Mouse (Mus musculus) midbrain, embryonic 14.5 days (tissue): ENCODE data around the gene Abcg1. TPM values are rescaled to one million over a fixed set of nuclear protein-coding genes. Genes with fewer than 3 reads are reported as not detected.
A peak's percentile ranks its signal among the peaks of the same experiment; 100 is the strongest.

Experiments used
- ATAC-seq: fragments of 200-750 bp; cut with Nextera tagmentation; 2 replicates; pipeline ENCODE4 v1.8.0; 2017; ENCODE audit warnings: moderate number of reproducible peaks, moderate library complexity; ENCODE audit not compliant: low FRiP score, low TSS enrichment
- DNase-seq: peaks from one replicate; pipeline ENCODE4 v3.0.0-alpha.2; 2015
- H3K27ac ChIP-seq: fragments of 300-500 bp; sonication (generic); replicated peaks from 2 replicates; pipeline ENCODE4 v1.5.1; 2014; ENCODE audit warnings: mild to moderate bottlenecking, low read depth, low read length, moderate library complexity
- H3K27me3 ChIP-seq: fragments of 300-500 bp; sonication (generic); 2 replicates; pipeline ENCODE4 v1.6.1; 2014; ENCODE audit warnings: low read length, control low read depth, mixed read lengths; ENCODE audit not compliant: control insufficient read depth, insufficient read depth
- H3K36me3 ChIP-seq: fragments of 300-500 bp; sonication (generic); 2 replicates; pipeline ENCODE4 v1.6.1; 2014; ENCODE audit warnings: low read length, control low read depth; ENCODE audit not compliant: control insufficient read depth, insufficient read depth
- H3K4me1 ChIP-seq: fragments of 300-500 bp; sonication (generic); 2 replicates; pipeline ENCODE4 v1.6.1; 2014; ENCODE audit warnings: mild to moderate bottlenecking, antibody characterized with exemption, low read length, control low read depth; ENCODE audit not compliant: control insufficient read depth, insufficient read depth
- H3K4me2 ChIP-seq: fragments of 300-500 bp; sonication (generic); 2 replicates; pipeline ENCODE4 v1.6.1; 2014; ENCODE audit warnings: mild to moderate bottlenecking, low read length, moderate library complexity
- H3K4me3 ChIP-seq: fragments of 300-500 bp; sonication (generic); replicated peaks from 2 replicates; pipeline ENCODE4 v1.5.1; 2014; ENCODE audit warnings: low read depth, low read length
- H3K9ac ChIP-seq: fragments of 300-500 bp; sonication (generic); replicated peaks from 2 replicates; pipeline ENCODE4 v1.6.1; 2014; ENCODE audit warnings: mild to moderate bottlenecking, low read length, moderate library complexity
- H3K9me3 ChIP-seq: fragments of 300-500 bp; sonication (generic); 2 replicates; pipeline ENCODE4 v1.6.1; 2016; ENCODE audit warnings: low read length, control low read depth, mixed read lengths; ENCODE audit not compliant: control insufficient read depth
- WGBS: fragments of 180-500 bp; shearing (Covaris S2); extraction: QIAGEN DNeasy Blood & Tissue Kit; methylation state at CpG from one replicate; pipeline ENCODE4 v1.1.7; 2014; 5-methylcytosine and 5-hydroxymethylcytosine counted together
- polyA plus RNA-seq: library from polyadenylated mRNA; unstranded; fragments of >200 nt; fragmentation: Nextera tagmentation; extraction: Ambion mirVana; gene quantifications from 2 replicates; pipeline ENCODE4 v1.2.1, GENCODE M21; 2014

Abcg1 gene
- polyA plus RNA-seq, 1 experiment from 2014 or later, result 23.1 TPM

- Histone ChIP-seq H3K4me2 (no peak overlapping the region), H3K27ac (peak overlapping the region; percentile 15; the same call in 1 of the 2 replicates), H3K4me3 (no peak overlapping the region), H3K36me3 (no peaks in the 10 kb centered on the region; the same call in 1 of the 2 replicates), H3K9me3 (no peaks in the 10 kb centered on the region), H3K4me1 (peaks cover 49% of the 10 kb centered on the region), H3K27me3 (no peaks in the 10 kb centered on the region), H3K9ac (no peak overlapping the region)
- DNase-seq (no peak), ATAC-seq (no peak)
- 53% methylated on average over 18 of the region's 18 CpGs for WGBS
Measured at GRCm38 (mm10) chr17:31071421-31072301, 14.2 kb downstream of the Abcg1 start.

- Histone ChIP-seq H3K27me3 (no peaks in the 10 kb centered on the region), H3K4me3 (peak overlapping the region; percentile 24), H3K36me3 (no peaks in the 10 kb centered on the region), H3K9ac (no peak overlapping the region; the same call in 1 of the 2 replicates), H3K9me3 (no peaks in the 10 kb centered on the region), H3K4me2 (peak overlapping the region; percentile 61), H3K4me1 (peaks cover 49% of the 10 kb centered on the region), H3K27ac (peak overlapping the region; percentile 89)
- WGBS, result 58% methylated on average over 4 of the region's 4 CpGs
- peak; percentile 47; the same call in 1 of the 2 replicates for ATAC-seq
- DNase-seq, result no peak
Measured at GRCm38 (mm10) chr17:31072872-31073271, 15.4 kb downstream of the Abcg1 start.

- Histone ChIP-seq H3K9ac (no peak overlapping the region; the same call in 1 of the 2 replicates), H3K9me3 (no peaks in the 10 kb centered on the region), H3K36me3 (no peaks in the 10 kb centered on the region), H3K4me3 (peak overlapping the region; percentile 24), H3K4me1 (peaks cover 46% of the 10 kb centered on the region), H3K27me3 (no peaks in the 10 kb centered on the region), H3K4me2 (peak overlapping the region; percentile 61), H3K27ac (peak overlapping the region; percentile 89)
- ATAC-seq (peak; percentile 89), DNase-seq (peak; percentile 96)
- 3% methylated on average over 31 of the region's 31 CpGs for WGBS
Measured at GRCm38 (mm10) chr17:31073273-31074052, 16.0 kb downstream of the Abcg1 start.

- Histone ChIP-seq H3K27ac (peak overlapping the region; percentile 89), H3K27me3 (no peaks in the 10 kb centered on the region), H3K9ac (no peak overlapping the region), H3K4me1 (peaks cover 51% of the 10 kb centered on the region), H3K9me3 (no peaks in the 10 kb centered on the region), H3K36me3 (no peaks in the 10 kb centered on the region), H3K4me3 (peak overlapping the region; percentile 24; the same call in 1 of the 2 replicates), H3K4me2 (peak overlapping the region; percentile 61)
- no peak for ATAC-seq
- no peak for DNase-seq
- WGBS, result 18% methylated on average over 7 of the region's 7 CpGs
Measured at GRCm38 (mm10) chr17:31074053-31074590, 16.6 kb downstream of the Abcg1 start.

GRCm38 (mm10) chr17:31074666-31075065 lies 17.2 kb downstream of the Abcg1 start:
- no peak overlapping the region for H3K4me2 ChIP-seq
- H3K36me3 ChIP-seq, result no peaks in the 10 kb centered on the region
- peaks cover 52% of the 10 kb centered on the region for H3K4me1 ChIP-seq
- WGBS, result 70% methylated on average over 3 of the region's 3 CpGs
- no peaks in the 10 kb centered on the region for H3K9me3 ChIP-seq
- DNase-seq (no peak), ATAC-seq (no peak)
- H3K9ac ChIP-seq, result no peak overlapping the region
- H3K27ac ChIP-seq, result no peak overlapping the region
- no peaks in the 10 kb centered on the region for H3K27me3 ChIP-seq
- no peak overlapping the region for H3K4me3 ChIP-seq

- no peaks in the 10 kb centered on the region for H3K36me3 ChIP-seq
- H3K27me3 ChIP-seq, result no peaks in the 10 kb centered on the region
- no peaks in the 10 kb centered on the region for H3K9me3 ChIP-seq
- 92% methylated on average over 5 of the region's 5 CpGs for WGBS
- peaks cover 48% of the 10 kb centered on the region for H3K4me1 ChIP-seq
- no peak overlapping the region for H3K27ac ChIP-seq
- H3K4me2 ChIP-seq, result no peak overlapping the region
- no peak overlapping the region for H3K9ac ChIP-seq
- no peak for ATAC-seq
- DNase-seq, result no peak
- no peak overlapping the region for H3K4me3 ChIP-seq
Measured at GRCm38 (mm10) chr17:31075471-31075870, 18.0 kb downstream of the Abcg1 start.

GRCm38 (mm10) chr17:31077561-31077960 lies 20.1 kb downstream of the Abcg1 start:
- no peak for DNase-seq
- WGBS, result 84% methylated on average over 5 of the region's 5 CpGs
- Histone ChIP-seq H3K27me3 (no peaks in the 10 kb centered on the region), H3K4me2 (no peak overlapping the region), H3K9me3 (no peaks in the 10 kb centered on the region), H3K4me3 (no peak overlapping the region), H3K36me3 (no peaks in the 10 kb centered on the region), H3K27ac (no peak overlapping the region), H3K4me1 (peaks cover 28% of the 10 kb centered on the region), H3K9ac (no peak overlapping the region)
- ATAC-seq, result no peak

- H3K4me2 ChIP-seq, result no peak overlapping the region
- H3K9ac ChIP-seq, result no peak overlapping the region
- H3K4me1 ChIP-seq, result peaks cover 17% of the 10 kb centered on the region
- no peaks in the 10 kb centered on the region for H3K36me3 ChIP-seq
- 83% methylated on average over 11 of the region's 11 CpGs for WGBS
- H3K9me3 ChIP-seq, result no peaks in the 10 kb centered on the region
- H3K27ac ChIP-seq, result no peak overlapping the region
- H3K4me3 ChIP-seq, result no peak overlapping the region
- no peaks in the 10 kb centered on the region for H3K27me3 ChIP-seq
- DNase-seq (no peak), ATAC-seq (no peak)
Measured at GRCm38 (mm10) chr17:31078581-31078980, 21.1 kb downstream of the Abcg1 start.
